Mouse (Mus musculus) cortical plate, adult 2 months (tissue): ENCODE measurements at regions not wholly inside any gene's neighbourhood (a gene's known extent, or its start where the extent isn't known, plus 50 kb on each side); places are given as distances from the start of the nearest gene placed in this dataset.

ENCODE experiments used
- H3K27ac ChIP-seq: fragments of 200-500 bp; 2 replicates; pipeline ENCODE4 v1.5.1; 2012; ENCODE audit warnings: low read length, control low read depth, inconsistent platforms; ENCODE audit not compliant: insufficient read depth
- H3K4me1 ChIP-seq: fragments of 200-500 bp; 2 replicates; pipeline ENCODE4 v1.6.1; 2011; ENCODE audit warnings: low read length; ENCODE audit not compliant: control insufficient read depth, insufficient read depth
- H3K4me3 ChIP-seq: fragments of 200-500 bp; 2 replicates; pipeline ENCODE4 v1.5.1; 2011; ENCODE audit warnings: mild to moderate bottlenecking, low read length, control low read depth; ENCODE audit not compliant: insufficient read depth
- CTCF ChIP-seq: fragments of 200-500 bp; IDR thresholded peaks from 2 replicates; pipeline ENCODE4 v1.5.1; 2011; ENCODE audit warnings: mild to moderate bottlenecking, control low read depth, low read length; ENCODE audit not compliant: insufficient read depth; ENCODE audit errors: extremely low read depth
- POLR2A ChIP-seq: fragments of 200-500 bp; IDR thresholded peaks from 2 replicates; pipeline ENCODE4 v1.6.1; 2011; ENCODE audit warnings: mild to moderate bottlenecking, low read length, control low read depth; ENCODE audit not compliant: insufficient read depth; ENCODE audit errors: extremely low read depth

DNA sequence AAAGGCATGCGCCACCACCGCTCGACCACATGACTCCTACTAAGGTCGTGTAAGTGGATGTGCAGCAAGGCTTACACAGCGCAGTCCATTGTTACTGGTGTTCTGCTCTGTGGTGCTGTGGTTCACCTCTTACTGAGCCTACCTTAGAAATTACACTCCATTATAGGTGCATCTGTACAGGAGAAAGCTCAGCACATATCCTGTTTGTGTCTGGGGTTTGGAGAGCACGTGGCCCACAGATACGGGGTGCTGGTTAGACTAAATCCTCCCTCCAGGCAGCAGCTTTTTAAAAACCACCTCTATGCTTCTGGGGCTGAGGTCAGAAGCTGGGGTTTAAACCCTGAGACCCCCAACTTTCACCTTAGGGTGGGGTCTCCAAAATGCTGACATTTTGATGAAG, 89.5 kb downstream of the Cpn2 start:
- no peak overlapping the region for H3K27ac ChIP-seq
- no peak overlapping the region for H3K4me3 ChIP-seq
- H3K4me1 ChIP-seq, result peaks cover 3% of the 10 kb centered on the region
- TF ChIP-seq CTCF (no peak), POLR2A (no peak)

DNA sequence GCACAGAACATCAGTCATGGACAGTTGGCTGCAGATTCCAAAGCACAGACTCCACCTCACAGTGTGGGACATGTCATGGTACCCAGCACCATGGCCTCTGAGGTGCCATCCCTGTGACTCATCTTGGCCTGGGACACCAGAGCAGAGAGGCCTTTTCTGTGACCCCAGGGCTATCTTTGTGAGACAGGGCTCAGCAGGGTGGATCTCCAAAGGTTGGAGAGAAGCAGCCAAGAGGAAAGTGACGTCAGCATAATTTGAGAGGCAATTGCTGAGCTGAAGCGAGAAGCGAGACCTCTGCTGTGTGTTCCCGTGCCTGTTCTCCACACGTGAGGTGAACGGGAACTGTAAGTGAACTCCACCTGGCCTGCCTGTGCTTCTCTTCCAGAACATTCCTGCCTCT, 88.7 kb downstream of the Cpn2 start:
- Histone ChIP-seq H3K27ac (no peak overlapping the region), H3K4me1 (no peaks in the 10 kb centered on the region), H3K4me3 (no peak overlapping the region)
- no peak for TF ChIP-seq CTCF
- no peak for TF ChIP-seq POLR2A

GRCm38 (mm10) chr16:30179504-30179976, 87.8 kb downstream of the Cpn2 start:
- H3K27ac ChIP-seq, result no peak overlapping the region
- TF ChIP-seq POLR2A (no peak), CTCF (no peak)

GRCm38 (mm10) chr16:30181116-30181515, 86.2 kb downstream of the Cpn2 start:
- no peak overlapping the region for H3K27ac ChIP-seq

More at GRCm38 (mm10) chr16:30179504-30179976, 87.8 kb downstream of the Cpn2 start:
- H3K4me3 ChIP-seq, result no peak overlapping the region
- H3K4me1 ChIP-seq, result no peaks in the 10 kb centered on the region

DNA sequence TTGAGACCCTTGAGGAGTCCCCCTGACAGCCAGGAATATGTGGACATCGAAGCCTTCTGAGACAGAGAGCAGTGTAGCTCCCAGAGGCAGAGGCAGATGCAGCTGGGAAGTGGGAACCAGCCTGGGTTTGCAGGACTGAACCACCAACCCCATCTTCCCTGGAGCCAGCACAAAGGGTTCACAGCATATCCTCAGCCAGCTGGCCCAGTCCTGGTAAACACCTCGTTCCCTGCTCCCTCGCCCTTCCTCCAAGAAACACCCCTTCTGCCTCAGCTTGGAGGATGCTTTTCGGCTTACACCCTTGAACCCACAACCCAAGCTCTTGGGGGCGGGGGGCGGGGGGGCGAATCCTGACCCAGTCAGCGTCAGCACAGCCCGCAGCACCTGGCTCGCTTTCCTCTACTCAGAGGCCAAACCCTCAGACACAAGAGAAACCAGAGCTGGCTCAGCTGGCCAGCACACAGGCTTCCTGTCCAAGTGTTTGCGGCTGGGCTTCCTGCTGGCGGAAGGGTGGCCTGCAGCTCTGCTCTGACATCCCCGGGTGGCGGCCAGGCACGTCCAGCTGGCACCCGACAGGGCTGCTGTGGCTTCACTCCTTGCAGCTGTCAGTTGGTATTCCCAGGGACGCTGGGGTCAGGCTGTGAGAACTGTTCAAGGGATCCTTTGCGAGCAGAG, 82.6 kb downstream of the Cpn2 start:
- H3K4me1 ChIP-seq, result 0 out of 2 replicates have a peak, but pooled peaks cover 1% of the 10 kb centered on the region
- H3K4me3 ChIP-seq, result no peak overlapping the region
- H3K27ac ChIP-seq, result peak overlapping the region; percentile 60
- TF ChIP-seq CTCF, result no peak
- no peak for TF ChIP-seq POLR2A

More at GRCm38 (mm10) chr16:30181116-30181515, 86.2 kb downstream of the Cpn2 start:
- TF ChIP-seq POLR2A, result no peak
- TF ChIP-seq CTCF, result no peak
- Histone ChIP-seq H3K4me3 (no peak overlapping the region), H3K4me1 (0 out of 2 replicates have a peak, but pooled peaks cover 1% of the 10 kb centered on the region)

DNA sequence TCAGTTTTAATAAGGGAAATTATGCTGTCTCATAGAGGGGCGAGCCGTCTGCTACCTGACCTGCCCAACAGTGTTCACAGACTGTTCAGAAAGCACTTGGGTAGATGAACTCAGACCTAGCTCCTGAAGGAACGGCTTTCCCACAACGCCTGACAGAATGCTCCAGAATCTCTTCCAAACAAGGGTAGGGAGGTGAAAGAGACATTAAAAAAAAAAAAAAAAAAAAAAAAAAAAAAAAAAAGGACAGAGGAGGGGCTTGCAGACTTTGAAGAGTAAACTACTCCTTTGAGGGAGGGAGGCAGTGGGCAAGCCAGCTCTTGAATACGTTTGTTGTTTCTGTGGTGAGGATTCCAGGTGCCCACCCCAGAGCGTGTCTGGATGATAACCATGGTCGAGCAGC, 81.6 kb downstream of the Cpn2 start:
- Histone ChIP-seq H3K27ac (no peak overlapping the region), H3K4me3 (no peak overlapping the region), H3K4me1 (0 out of 2 replicates have a peak, but pooled peaks cover 1% of the 10 kb centered on the region)
- TF ChIP-seq CTCF (no peak), POLR2A (no peak)

DNA sequence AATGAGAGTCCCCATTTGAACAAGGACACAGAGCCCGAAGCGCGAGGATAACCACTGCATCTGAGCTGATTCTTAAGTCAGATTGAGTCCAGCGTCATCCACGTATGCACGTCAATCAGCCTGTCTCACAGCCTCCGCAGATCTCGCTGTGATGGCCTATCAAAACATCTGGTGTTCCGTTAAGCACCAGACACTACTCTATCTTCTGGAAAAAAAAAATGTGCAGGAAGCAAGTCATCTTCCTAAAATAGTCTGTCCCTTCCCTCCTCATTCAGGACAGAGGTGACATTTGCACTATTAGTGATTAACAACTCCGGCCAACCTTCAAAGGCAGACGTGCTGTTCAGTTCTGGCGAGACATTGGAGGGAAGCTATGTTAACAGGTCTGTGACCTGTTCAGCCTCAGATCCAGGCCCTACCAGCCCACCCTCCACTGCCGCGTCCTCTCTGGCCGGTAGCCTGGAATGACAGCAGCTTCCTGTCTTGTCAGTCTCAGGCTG, 81.0 kb downstream of the Cpn2 start:
- 0 out of 2 replicates have a peak, but pooled peaks cover 1% of the 10 kb centered on the region for H3K4me1 ChIP-seq
- no peak overlapping the region for H3K4me3 ChIP-seq
- no peak overlapping the region for H3K27ac ChIP-seq
- TF ChIP-seq CTCF (no peak), POLR2A (no peak)

DNA sequence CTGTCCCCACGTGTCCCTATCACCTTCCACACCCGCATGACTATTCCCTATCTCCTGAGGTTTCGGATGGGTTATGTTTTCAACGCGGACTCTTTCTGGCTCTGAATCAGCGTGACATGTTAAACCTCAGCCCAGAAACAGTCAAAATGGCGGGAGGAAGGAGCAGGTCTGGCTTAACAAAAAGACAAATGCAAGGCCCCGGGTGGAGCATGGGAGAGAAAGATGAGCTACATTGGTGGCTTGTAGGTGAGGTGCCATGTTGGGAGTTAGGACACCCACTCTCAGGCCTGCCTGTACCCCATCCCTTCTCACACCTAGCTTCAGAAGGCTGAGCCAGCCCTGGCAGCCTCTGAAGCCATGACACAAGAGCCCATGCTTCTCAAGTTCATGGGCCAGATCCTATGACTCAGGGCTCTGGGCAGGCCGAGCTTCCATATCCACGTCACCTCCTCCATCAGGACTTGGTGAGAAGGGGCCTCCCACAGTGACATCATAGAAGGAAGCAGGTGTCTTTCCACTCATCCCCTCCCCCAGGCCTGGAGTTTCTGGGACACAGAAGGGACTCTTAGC, 80.5 kb downstream of the Cpn2 start:
- 0 out of 2 replicates have a peak, but pooled peaks cover 1% of the 10 kb centered on the region for H3K4me1 ChIP-seq
- no peak for TF ChIP-seq CTCF
- TF ChIP-seq POLR2A, result no peak
- H3K27ac ChIP-seq, result no peak overlapping the region
- H3K4me3 ChIP-seq, result no peak overlapping the region

GRCm38 (mm10) chr16:30187400-30187799, 79.9 kb downstream of the Cpn2 start:
- no peak for TF ChIP-seq POLR2A
- TF ChIP-seq CTCF, result no peak
- H3K27ac ChIP-seq, result no peak overlapping the region
- 0 out of 2 replicates have a peak, but pooled peaks cover 1% of the 10 kb centered on the region for H3K4me1 ChIP-seq
- peak overlapping the region; percentile 28 for H3K4me3 ChIP-seq

- TF ChIP-seq POLR2A (no peak), CTCF (peak; percentile 61)
- H3K27ac ChIP-seq, result no peak overlapping the region
Measured at GRCm38 (mm10) chr16:30187907-30188414, 79.3 kb downstream of the Cpn2 start.

More at GRCm38 (mm10) chr16:30187907-30188414, 79.3 kb downstream of the Cpn2 start:
- Histone ChIP-seq H3K4me3 (peak overlapping the region; percentile 28), H3K4me1 (0 out of 2 replicates have a peak, but pooled peaks cover 1% of the 10 kb centered on the region)
